Mouse (Mus musculus) monocyte, adult 5-6 weeks (primary cell): ENCODE results near the gene Arhgap32. TPM values are rescaled to one million over a fixed set of nuclear protein-coding genes. Genes with fewer than 3 reads are reported as not detected.

Source experiments
- ATAC-seq: fragments of 153-309, 156-312 bp; replicated peaks from 2 replicates; pipeline ENCODE4 v1.8.0; 2017; ENCODE audit warnings: mild to moderate bottlenecking; ENCODE audit not compliant: low TSS enrichment, insufficient number of reproducible peaks, severe bottlenecking, poor library complexity, low FRiP score
- total RNA-seq: library from RNA; stranded (forward); fragments of 200-1000, 200-491, 200-594 nt; gene quantifications from 3 replicates; pipeline ENCODE4 v1.2.3, GENCODE M21; 2017

Arhgap32 gene
- total RNA-seq, 1 experiment from 2014 or later, result 3.7 TPM

- no peak for ATAC-seq
Measured at GRCm38 (mm10) chr9:32238899-32239298, 123.0 kb downstream of the Arhgap32 start.

- no peak for ATAC-seq
Measured at GRCm38 (mm10) chr9:32239427-32239826, 123.5 kb downstream of the Arhgap32 start.

- no peak for ATAC-seq
Measured at GRCm38 (mm10) chr9:32240449-32240848, 124.5 kb downstream of the Arhgap32 start.

GRCm38 (mm10) chr9:32241637-32242199 is 125.8 kb downstream of the Arhgap32 start:
- ATAC-seq, result no peak

- no peak for ATAC-seq
Measured at GRCm38 (mm10) chr9:32242921-32243617, 127.1 kb downstream of the Arhgap32 start.

GRCm38 (mm10) chr9:32245237-32245636 is 129.3 kb downstream of the Arhgap32 start:
- ATAC-seq, result no peak

- no peak for ATAC-seq
Measured at GRCm38 (mm10) chr9:32246123-32246716, 130.3 kb downstream of the Arhgap32 start.

GRCm38 (mm10) chr9:32250486-32250885 is 134.6 kb downstream of the Arhgap32 start:
- no peak for ATAC-seq

- ATAC-seq, result no peak
Measured at GRCm38 (mm10) chr9:32253721-32254120, 137.8 kb downstream of the Arhgap32 start.

- no peak for ATAC-seq
Measured at GRCm38 (mm10) chr9:32257365-32257764, 141.4 kb downstream of the Arhgap32 start.

DNA sequence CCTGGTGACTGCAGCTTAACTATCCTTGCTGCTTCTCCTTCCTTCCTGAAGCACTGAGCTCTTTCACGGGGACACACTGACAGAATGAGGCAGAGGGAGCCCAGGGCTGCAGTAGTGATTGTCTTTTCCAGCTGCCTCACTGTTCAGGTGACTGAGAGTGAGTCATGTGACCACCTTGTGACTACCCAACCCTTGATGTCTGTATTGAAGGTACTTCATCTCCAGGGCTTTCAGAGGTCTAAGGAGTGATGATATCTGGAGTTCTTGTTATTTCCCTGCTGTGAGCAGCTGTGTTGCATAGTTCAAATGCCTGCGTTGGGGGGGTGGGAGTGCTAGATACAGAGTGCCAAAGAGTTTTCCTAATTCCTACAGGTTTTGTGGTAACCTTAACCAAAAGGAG is 141.9 kb downstream of the Arhgap32 start:
- no peak for ATAC-seq

DNA sequence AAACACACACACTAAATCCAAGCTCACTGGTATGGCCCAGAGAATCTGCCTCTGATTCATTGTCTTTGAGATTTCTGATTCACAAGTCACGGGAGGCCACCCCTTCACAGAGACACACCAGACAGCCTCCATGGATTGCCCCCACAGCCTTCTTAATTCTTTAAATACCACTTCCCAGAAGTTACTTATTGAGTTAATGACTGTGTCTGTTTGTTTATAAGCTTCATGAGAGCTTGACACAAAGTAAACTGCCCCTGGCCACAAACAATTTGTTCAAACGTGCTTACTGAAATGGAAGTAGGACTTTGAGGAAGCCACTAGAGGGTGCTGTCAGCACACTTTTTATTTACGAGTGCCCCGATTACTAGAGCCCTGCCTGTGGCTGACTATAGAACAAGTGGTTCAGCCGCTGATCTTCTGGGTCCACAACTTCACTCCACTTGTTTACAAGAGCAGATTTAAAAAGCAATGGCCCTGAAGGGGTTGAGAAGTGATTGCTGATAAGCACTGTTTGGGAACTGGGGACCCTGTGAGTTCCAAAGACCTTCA is 156.0 kb downstream of the Arhgap32 start:
- no peak for ATAC-seq

- ATAC-seq, result no peak
Measured at GRCm38 (mm10) chr9:32278052-32278451, 162.1 kb downstream of the Arhgap32 start.

GRCm38 (mm10) chr9:32279789-32280188 is 163.9 kb downstream of the Arhgap32 start:
- no peak for ATAC-seq

- ATAC-seq, result no peak
Measured at GRCm38 (mm10) chr9:32280456-32280855, 164.5 kb downstream of the Arhgap32 start.

- no peak for ATAC-seq
Measured at GRCm38 (mm10) chr9:32283591-32283990, 167.7 kb downstream of the Arhgap32 start.

GRCm38 (mm10) chr9:32291618-32292017 is 175.7 kb downstream of the Arhgap32 start:
- ATAC-seq, result no peak

DNA sequence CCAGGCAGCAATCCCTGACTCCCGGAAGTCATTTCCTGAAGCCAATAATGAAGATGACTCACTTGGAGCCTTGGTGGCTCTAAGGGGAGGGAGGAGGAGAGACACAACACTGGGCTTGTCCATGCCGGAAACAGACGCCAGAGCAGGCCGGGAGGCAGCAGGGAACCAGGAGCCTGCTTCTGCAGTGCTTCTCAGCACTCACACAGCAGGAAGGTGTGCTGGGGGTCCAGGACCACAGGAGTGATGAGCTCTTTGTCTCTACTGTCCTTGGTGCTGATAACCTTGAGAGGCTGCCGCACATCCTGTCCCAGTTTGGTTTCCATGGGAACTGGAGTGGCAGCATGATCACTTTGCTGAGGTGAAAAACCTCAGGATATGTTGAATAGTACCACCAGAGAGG is 176.8 kb downstream of the Arhgap32 start:
- no peak for ATAC-seq

DNA sequence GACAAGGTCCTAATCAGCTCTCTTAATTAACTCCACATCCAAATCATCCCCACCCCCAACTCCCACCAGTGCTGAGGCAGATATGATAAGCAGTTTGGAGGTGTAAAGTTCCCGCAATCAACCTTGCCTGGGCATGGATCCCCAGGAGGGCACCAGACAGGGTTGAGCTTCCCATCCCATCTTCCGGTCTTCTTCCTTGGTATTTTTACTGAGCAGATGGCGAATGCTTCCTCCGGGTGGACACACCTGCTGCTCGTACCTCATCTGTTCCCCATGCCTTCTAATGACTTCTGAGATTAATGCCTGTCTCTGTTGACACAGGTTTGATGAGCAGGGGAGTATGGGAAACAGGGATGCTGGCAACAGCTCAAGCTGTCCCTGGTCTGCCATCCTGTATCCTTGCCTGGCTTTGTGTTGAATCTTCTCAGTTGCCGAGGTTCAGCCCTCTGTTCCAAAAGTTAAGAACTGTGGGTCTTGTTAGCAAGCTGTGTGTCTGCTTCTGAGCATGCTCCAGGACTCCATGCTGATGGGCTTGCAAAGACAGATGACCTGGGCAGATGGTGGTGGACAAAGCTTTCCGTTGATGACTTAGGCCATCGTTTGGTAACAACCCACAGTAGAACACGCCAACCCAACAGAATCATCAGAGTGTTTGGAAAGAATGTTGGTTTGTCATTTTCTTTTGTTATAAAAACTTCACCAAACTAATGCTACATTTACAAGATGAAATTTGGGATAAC is 179.3 kb downstream of the Arhgap32 start:
- no peak for ATAC-seq
